Comparison of ENCODE assay signal across 8 mouse cellular contexts in genomic region chr5:111208660-111208969, GRCm38 (mm10).
DNase-seq lines count a peak whose midpoint lies in the region; ATAC-seq and TF ChIP-seq lines count a peak whose summit lies in the region.

No protein-coding gene starts in this region.

- 33% methylated on average over 5 of the region's 5 CpGs for whole genome bisulfite sequencing in heart, embryonic 10.5 days
- WGBS in kidney, postnatal 0 days, result 47% methylated on average over 5 of the region's 5 CpGs

- peaks cover 33% of the 10 kb centered on the region for H3K27me3 ChIP-seq in heart, embryonic 10.5 days (ENCODE audit: insufficient read depth, poor library complexity, severe bottlenecking)
- no peaks in the 10 kb centered on the region for H3K27me3 ChIP-seq in kidney, postnatal 0 days (ENCODE audit: insufficient read depth, low read length)

- no peak overlapping the region for H3K9ac ChIP-seq in kidney, postnatal 0 days (ENCODE audit: low read depth, low read length)

- H3K4me2 ChIP-seq in kidney, postnatal 0 days (ENCODE audit: low read length), result no peak overlapping the region

- H3K4me1 ChIP-seq in heart, embryonic 10.5 days, result peaks cover 18% of the 10 kb centered on the region
- H3K4me1 ChIP-seq in kidney, postnatal 0 days (replicated peaks; ENCODE audit: insufficient read depth, low read length), result peaks cover 17% of the 10 kb centered on the region

- no peaks in the 10 kb centered on the region for H3K36me3 ChIP-seq in heart, embryonic 10.5 days
- no peaks in the 10 kb centered on the region for H3K36me3 ChIP-seq in kidney, postnatal 0 days (ENCODE audit: insufficient read depth, low read length)

- peak; percentile 85 for TF ChIP-seq CTCF in kidney, postnatal 0 days (IDR thresholded peaks at IDR 0.05; ENCODE audit: low read depth)

- no peak overlapping the region for H3K27ac ChIP-seq in heart, embryonic 10.5 days
- no peak overlapping the region for H3K27ac ChIP-seq in kidney, postnatal 0 days

- DNase-seq in CD4-positive, CD25-positive, alpha-beta regulatory T cell, adult 2 months (ENCODE audit: low read depth, low spot score), result peak; percentile 79
- peak; percentile 69 for DNase-seq in R1 (ENCODE audit: low read depth, low spot score)
- DNase-seq in embryo, embryonic 11 days, result peak; percentile 75
- no peak for DNase-seq in heart, embryonic 10.5 days (ENCODE audit: low spot score)
- peak; percentile 79 for DNase-seq in kidney, postnatal 0 days (ENCODE audit: low spot score)
- DNase-seq in lung, adult 18-20 months, result peak; percentile 52 to 62
- DNase-seq in right cerebral cortex, adult 18-20 months, result peak; percentile 53
- no peak for DNase-seq in ovary, adult 18-20 months (ENCODE audit: low spot score)

- no peaks in the 10 kb centered on the region for H3K9me3 ChIP-seq in heart, embryonic 10.5 days
- no peaks in the 10 kb centered on the region for H3K9me3 ChIP-seq in kidney, postnatal 0 days (replicated peaks; ENCODE audit: low read length)

- ATAC-seq in kidney, postnatal 0 days (replicated peaks; ENCODE audit: low FRiP score, low read depth), result no peak

- H3K4me3 ChIP-seq in heart, embryonic 10.5 days, result 0 out of 2 replicates have a peak overlapping the region, but pooled peaks have one; percentile 31
- H3K4me3 ChIP-seq in kidney, postnatal 0 days (replicated peaks; ENCODE audit: low read depth, low read length), result no peak overlapping the region

Comparison
In these comparisons a context has a peak if more than half of its experiments do, and no peak if none do; other contexts are left out.
1. DNase-seq: peak in CD4-positive, CD25-positive, alpha-beta regulatory T cell, adult 2 months (single experiment), R1 (single experiment), embryo, embryonic 11 days (single experiment), kidney, postnatal 0 days (single experiment), lung, adult 18-20 months (2 of 2) and right cerebral cortex, adult 18-20 months (single experiment); none in heart, embryonic 10.5 days (single experiment) and ovary, adult 18-20 months (single experiment).